Mouse (Mus musculus) C2C12 (cell line): ENCODE measurements around the gene Gucy1b2. TPM values are rescaled to one million over a fixed set of nuclear protein-coding genes. Genes with fewer than 3 reads are reported as not detected.

Source experiments
- H3K27me3 ChIP-seq: one replicate; pipeline ENCODE4 v1.6.1; 2011; ENCODE audit not compliant: control insufficient read depth, insufficient read depth, insufficient read length
- H3K36me3 ChIP-seq: one replicate; pipeline ENCODE4 v1.6.1; 2011; ENCODE audit not compliant: control insufficient read depth, insufficient read depth
- H3K4me3 ChIP-seq: one replicate; pipeline ENCODE4 v1.5.1; 2011; ENCODE audit warnings: mild to moderate bottlenecking, control low read depth; ENCODE audit not compliant: poor library complexity, insufficient read depth, severe bottlenecking
- H3K79me2 ChIP-seq: one replicate; pipeline ENCODE4 v1.6.1; 2011; ENCODE audit not compliant: control insufficient read depth, insufficient read depth
- H3K79me3 ChIP-seq: one replicate; pipeline ENCODE4 v1.6.1; 2011; ENCODE audit warnings: low read depth, control low read depth
- H3ac ChIP-seq: one replicate; pipeline ENCODE3; 2011; ENCODE audit warnings: low read depth; ENCODE audit not compliant: control insufficient read depth, insufficient read length
- CEBPB ChIP-seq: IDR thresholded peaks from one replicate; pipeline ENCODE4 v1.6.1; 2011; ENCODE audit warnings: low read depth, mild to moderate bottlenecking, control low read depth, moderate library complexity
- CTCF ChIP-seq: IDR thresholded peaks from one replicate; pipeline ENCODE4 v1.5.1; 2011; ENCODE audit not compliant: control insufficient read depth, insufficient read depth, insufficient read length
- FOSL1 ChIP-seq: IDR thresholded peaks from one replicate; pipeline ENCODE4 v1.8.0; 2011; ENCODE audit warnings: mild to moderate bottlenecking, low read length; ENCODE audit not compliant: poor library complexity, insufficient read depth, severe bottlenecking
- MAX ChIP-seq: IDR thresholded peaks from one replicate; pipeline ENCODE4 v1.6.1; 2011; ENCODE audit warnings: mild to moderate bottlenecking, control low read depth
- MYOD1 ChIP-seq: IDR thresholded peaks from one replicate; pipeline ENCODE4 v1.6.1; 2011; ENCODE audit warnings: low read depth; ENCODE audit not compliant: control insufficient read depth, insufficient read length
- MYOG ChIP-seq: IDR thresholded peaks from one replicate; pipeline ENCODE4 v1.6.1; 2011; ENCODE audit not compliant: control insufficient read depth, insufficient read length; ENCODE audit errors: extremely low read depth
- USF1 ChIP-seq: IDR thresholded peaks from one replicate; pipeline ENCODE4 v1.6.1; 2011; ENCODE audit warnings: low read depth, mild to moderate bottlenecking, control low read depth, moderate library complexity
- polyA plus RNA-seq: library from polyadenylated mRNA; unstranded; fragments of >200 nt; fragmentation: generic; extraction: Trizol; gene quantifications from one replicate; pipeline ENCODE4 v1.2.1, GENCODE M21; 2012; ENCODE audit warnings: missing spikeins

Gene Gucy1b2
- polyA plus RNA-seq, 1 experiment: not detected

GRCm38 (mm10) chr14:62361263-62361980 is 94.7 kb downstream of the Gucy1b2 start:
- no peaks in the 10 kb centered on the region for H3K79me3 ChIP-seq
- no peak overlapping the region for H3K4me3 ChIP-seq
- no peak overlapping the region for H3ac ChIP-seq
- TF ChIP-seq CEBPB (no peak), USF1 (no peak), MAX (no peak), CTCF (no peak), MYOG (no peak), FOSL1 (no peak), MYOD1 (no peak)
- H3K79me2 ChIP-seq: no peaks in the 10 kb centered on the region
- no peaks in the 10 kb centered on the region for H3K27me3 ChIP-seq
- peaks cover 9% of the 10 kb centered on the region for H3K36me3 ChIP-seq

- TF ChIP-seq MYOG (no peak), CTCF (no peak)
- Histone ChIP-seq H3ac (no peak overlapping the region), H3K79me3 (no peaks in the 10 kb centered on the region), H3K4me3 (no peak overlapping the region), H3K27me3 (no peaks in the 10 kb centered on the region), H3K79me2 (no peaks in the 10 kb centered on the region), H3K36me3 (peaks cover 6% of the 10 kb centered on the region)
These were observed 100.9 kb downstream of the Gucy1b2 start for GRCm38 (mm10) chr14:62355201-62355600.

DNA sequence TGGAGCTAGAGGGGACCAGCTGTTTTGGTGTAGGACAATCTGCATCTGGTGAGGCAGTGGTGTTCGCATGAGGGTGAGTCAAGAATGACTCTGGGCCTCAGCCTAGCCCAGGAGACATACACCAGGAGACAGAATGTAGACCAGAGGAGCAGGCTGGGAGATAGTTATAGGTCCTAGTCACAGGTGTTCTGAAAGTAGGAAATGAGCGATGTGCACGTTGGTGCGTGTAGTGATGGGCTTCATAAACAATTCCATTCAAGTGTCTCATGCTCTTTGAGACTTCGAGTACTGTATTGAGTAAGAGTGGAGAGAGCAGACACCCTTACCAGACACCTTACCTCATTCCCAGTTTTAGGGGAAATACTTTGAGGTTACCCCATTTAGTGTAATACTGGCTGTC is 102.3 kb downstream of the Gucy1b2 start:
- H3K36me3 ChIP-seq: peaks cover 14% of the 10 kb centered on the region
- TF ChIP-seq CTCF: no peak
- TF ChIP-seq USF1: no peak
- no peak for TF ChIP-seq CEBPB
- TF ChIP-seq MYOD1: no peak
- no peak for TF ChIP-seq MAX
- TF ChIP-seq MYOG: no peak
- no peak for TF ChIP-seq FOSL1
- H3K79me2 ChIP-seq: no peaks in the 10 kb centered on the region
- no peaks in the 10 kb centered on the region for H3K79me3 ChIP-seq
- no peaks in the 10 kb centered on the region for H3K27me3 ChIP-seq
- H3K4me3 ChIP-seq: no peak overlapping the region
- H3ac ChIP-seq: no peak overlapping the region

DNA sequence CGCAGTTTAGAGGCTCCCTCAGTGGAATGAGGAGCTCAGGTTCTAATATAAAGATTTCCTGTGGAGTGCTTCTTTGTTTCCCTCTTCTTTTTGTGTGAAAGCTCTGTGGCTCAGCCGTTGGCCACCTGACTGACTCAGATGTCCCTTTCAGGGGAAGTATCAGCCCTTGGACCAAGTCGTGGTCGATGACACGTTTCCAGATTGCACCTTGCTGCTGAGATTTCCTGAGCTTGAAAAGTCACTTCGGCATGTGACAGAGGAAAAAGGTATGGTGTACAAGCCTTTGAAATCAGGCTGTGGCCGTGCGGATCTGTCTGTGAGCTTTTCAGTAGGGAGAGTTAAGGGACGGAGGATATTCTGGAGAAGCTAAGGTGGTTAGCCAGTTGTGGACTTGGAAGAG is 102.7 kb downstream of the Gucy1b2 start:
- peaks cover 14% of the 10 kb centered on the region for H3K36me3 ChIP-seq
- H3K79me2 ChIP-seq: no peaks in the 10 kb centered on the region
- no peaks in the 10 kb centered on the region for H3K79me3 ChIP-seq
- H3K27me3 ChIP-seq: no peaks in the 10 kb centered on the region
- no peak overlapping the region for H3K4me3 ChIP-seq
- H3ac ChIP-seq: no peak overlapping the region
- TF ChIP-seq MYOD1 (no peak), CTCF (no peak), MYOG (no peak), CEBPB (no peak), MAX (no peak), USF1 (no peak), FOSL1 (no peak)

DNA sequence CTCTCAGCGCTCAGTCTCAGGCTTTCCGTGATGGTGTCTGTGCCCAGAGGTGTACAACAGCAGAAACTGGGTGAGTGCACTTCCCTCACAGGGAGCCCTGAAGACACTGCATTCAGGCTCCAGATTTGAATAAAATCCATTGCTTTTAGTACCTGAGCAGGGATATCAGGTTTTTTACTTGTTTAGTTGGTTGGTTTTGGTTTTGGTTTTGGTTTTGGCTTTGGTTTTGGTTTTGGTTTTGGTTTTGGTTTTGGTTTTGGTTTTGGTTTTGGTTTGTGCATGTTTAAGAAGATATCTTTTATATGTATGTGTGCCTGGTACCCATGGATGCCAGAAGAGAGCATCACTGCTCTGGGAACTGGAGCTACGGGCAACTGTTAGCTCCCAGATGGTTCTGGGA is 105.2 kb downstream of the Gucy1b2 start:
- Histone ChIP-seq H3K36me3 (peaks cover 14% of the 10 kb centered on the region), H3ac (no peak overlapping the region)
- no peak for TF ChIP-seq MYOD1
- TF ChIP-seq FOSL1: no peak
- TF ChIP-seq USF1: no peak

DNA sequence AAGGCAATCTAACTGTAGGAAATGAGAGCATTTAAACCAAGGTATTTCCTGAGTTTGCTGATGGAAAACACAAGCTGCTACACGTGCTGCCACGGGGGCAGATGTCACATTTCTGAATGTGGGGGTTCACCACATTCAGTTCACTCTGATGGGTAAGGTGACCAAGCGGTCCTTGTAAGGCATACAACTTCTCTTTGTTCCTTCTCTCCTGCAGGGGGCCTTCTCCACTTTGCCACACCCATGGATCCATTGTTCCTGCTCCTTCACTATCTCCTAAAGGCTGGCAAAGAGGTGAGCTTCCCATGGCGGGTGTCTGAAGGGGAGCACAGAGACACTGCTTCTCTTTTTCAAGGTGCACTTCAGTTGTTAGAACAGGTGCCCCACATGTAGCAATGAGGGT is 105.9 kb downstream of the Gucy1b2 start:
- Histone ChIP-seq H3K79me3 (no peaks in the 10 kb centered on the region), H3K79me2 (peaks cover 3% of the 10 kb centered on the region), H3K4me3 (no peak overlapping the region), H3K27me3 (no peaks in the 10 kb centered on the region), H3K36me3 (peaks cover 16% of the 10 kb centered on the region), H3ac (no peak overlapping the region)
- TF ChIP-seq USF1 (no peak), MYOG (no peak), CTCF (no peak), MAX (no peak), CEBPB (no peak), MYOD1 (no peak), FOSL1 (no peak)

More for the DNA sequence above, 105.2 kb downstream of the Gucy1b2 start:
- Histone ChIP-seq H3K27me3 (no peaks in the 10 kb centered on the region), H3K79me3 (no peaks in the 10 kb centered on the region), H3K4me3 (no peak overlapping the region), H3K79me2 (no peaks in the 10 kb centered on the region)
